Mouse (Mus musculus) left cerebral cortex, adult 6 months (tissue): ENCODE results near the gene Kcnc4. TPM values are rescaled to one million over a fixed set of nuclear protein-coding genes. Genes with fewer than 3 reads are reported as not detected.

ENCODE experiments used
- long read RNA-seq, 2 experiments: library from polyadenylated mRNA; unstranded; transcript quantifications; one replicate each; pipeline ENCODE4 v2.0.0; 2019 to 2020
- polyA plus RNA-seq: library from polyadenylated mRNA; unstranded; fragments of <200 nt; fragmentation: Nextera tagmentation; gene quantifications from 2 replicates; pipeline ENCODE4 v1.2.3, GENCODE M21; 2021

The Kcnc4 gene
- 17.8 and 37.8 TPM in 2 replicates for polyA plus RNA-seq
- long read RNA-seq, experiment 1, transcript Kcnc4-201 (4 exons, 3,667 nt) = major isoform, 36 of 75 reads
- long read RNA-seq, experiment 1, partial matches to known transcripts = 11 of 75 reads
- long read RNA-seq, experiment 1, other reads (novel, unspliced or antisense) = 28 of 75 reads
- long read RNA-seq, experiment 2, partial matches to known transcripts = 10 of 19 reads
- long read RNA-seq, experiment 2, other reads (novel, unspliced or antisense) = 5 of 19 reads

GRCm38 (mm10) chr3:107459196-107459772, at the start of gene Kcnc4:
Kcnc4 (minus strand) TSS chr3:107459552.

Other genes with a start within 250 kb of the Kcnc4 start
- not detected in 2 replicates for gene Cym, start 237.8 kb downstream of the Kcnc4 start, polyA plus RNA-seq
- gene A630076J17Rik, start 228.9 kb downstream of the Kcnc4 start, polyA plus RNA-seq = not detected in 2 replicates
- gene Prok1, start 219.8 kb downstream of the Kcnc4 start, polyA plus RNA-seq = not detected in 2 replicates
- 271 and 346 TPM in 2 replicates for gene Lamtor5, start 180.7 kb downstream of the Kcnc4 start, polyA plus RNA-seq
- gene Slc16a4, start 168.3 kb downstream of the Kcnc4 start, polyA plus RNA-seq = 1.1 and 1.8 TPM in 2 replicates
- 10.6 and 11.0 TPM in 2 replicates for gene Rbm15, start 125.9 kb downstream of the Kcnc4 start, polyA plus RNA-seq
- gene Slc6a17, start 58.5 kb upstream of the Kcnc4 start, polyA plus RNA-seq = 141 and 154 TPM in 2 replicates
- gene Ubl4b, start 95.5 kb upstream of the Kcnc4 start, polyA plus RNA-seq = not detected in 2 replicates
- 0.93 and 1.4 TPM in 2 replicates for gene Alx3, start 135.5 kb upstream of the Kcnc4 start, polyA plus RNA-seq
- not detected in 2 replicates for gene Gm10961, start 171.8 kb upstream of the Kcnc4 start, polyA plus RNA-seq
- gene Strip1, start 172.1 kb upstream of the Kcnc4 start, polyA plus RNA-seq = 40.1 and 50.6 TPM in 2 replicates
- 64.2 and 68.1 TPM in 2 replicates for gene Ahcyl1, start 237.0 kb upstream of the Kcnc4 start, polyA plus RNA-seq